8 mouse cellular contexts compared by ENCODE assay signal in genomic region chr8:114591296-114592280, GRCm38 (mm10).
DNase-seq lines count a peak whose midpoint lies in the region; ATAC-seq and TF ChIP-seq lines count a peak whose summit lies in the region.

No protein-coding gene starts in this region.

- H3K4me2 ChIP-seq in lung, embryonic 16.5 days (ENCODE audit: low read depth, low read length), result peak overlapping the region; percentile 40

- no peaks in the 10 kb centered on the region for H3K36me3 ChIP-seq in lung, embryonic 16.5 days (ENCODE audit: control insufficient read depth, insufficient read depth, low read length)

- H3K4me3 ChIP-seq in layer of hippocampus, adult 2 months, result no peak overlapping the region
- no peak overlapping the region for H3K4me3 ChIP-seq in lung, embryonic 16.5 days (ENCODE audit: low read length)

- peak; percentile 26 for DNase-seq in kidney, postnatal 10 days
- no peak for DNase-seq in kidney, adult 11 months
- peak; percentile 50 for DNase-seq in embryo, embryonic 10.5 days (ENCODE audit: low spot score)
- DNase-seq in gastrocnemius, postnatal 10 days, result peak; percentile 47
- peak; percentile 61 to 77 for DNase-seq in layer of hippocampus, adult 2 months (ENCODE audit: low spot score in 2 of 2)
- DNase-seq in retina, postnatal 7 days (ENCODE audit: low read depth, low spot score), result peak; percentile 45

- WGBS in lung, embryonic 16.5 days, result 43% methylated on average over 26 of the region's 26 CpGs

- H3K27ac ChIP-seq in layer of hippocampus, adult 2 months, result no peak overlapping the region
- H3K27ac ChIP-seq in lung, embryonic 16.5 days (ENCODE audit: low read length), result peak overlapping the region; percentile 91

- 0 out of 2 replicates have a peak overlapping the region, but pooled peaks have one; percentile 28 for H3K9ac ChIP-seq in lung, embryonic 16.5 days (ENCODE audit: low read length)

- peaks cover 10% of the 10 kb centered on the region; the same call in 1 of the 2 replicates for H3K4me1 ChIP-seq in lung, embryonic 16.5 days (replicated peaks; ENCODE audit: control insufficient read depth, insufficient read depth, low read length)

- ATAC-seq in lung, embryonic 16.5 days (ENCODE audit: low read depth), result peak; percentile 81
- no peak for ATAC-seq in erythroid progenitor cell, adult 5-6 weeks (replicated peaks; ENCODE audit: low FRiP score, poor library complexity, severe bottlenecking)

- TF ChIP-seq CTCF in layer of hippocampus, adult 2 months (conservative IDR thresholded peaks at IDR 0.05), result no peak

- no peaks in the 10 kb centered on the region for H3K27me3 ChIP-seq in lung, embryonic 16.5 days (ENCODE audit: control insufficient read depth, insufficient read depth, low read depth, low read length)

- H3K9me3 ChIP-seq in lung, embryonic 16.5 days (ENCODE audit: control insufficient read depth, low read length), result 0 out of 2 replicates have a peak, but pooled peaks cover 5% of the 10 kb centered on the region
